Mouse (Mus musculus) thymus, adult 2 months (tissue): ENCODE data around the gene Baiap2.

Source experiments
- CTCF ChIP-seq: fragments of 200-500 bp; IDR thresholded peaks from 2 replicates; pipeline ENCODE4 v1.5.1; 2012; ENCODE audit warnings: mild to moderate bottlenecking, control low read depth, low read length, moderate library complexity, borderline replicate concordance; ENCODE audit not compliant: control insufficient read depth, poor library complexity, insufficient read depth; ENCODE audit errors: extremely low read depth
- POLR2A ChIP-seq: fragments of 200-500 bp; IDR thresholded peaks from 2 replicates; pipeline ENCODE4 v1.6.1; 2012; ENCODE audit warnings: mild to moderate bottlenecking, low read length, control low read depth, moderate library complexity; ENCODE audit not compliant: control insufficient read depth, poor library complexity, insufficient read depth; ENCODE audit errors: extremely low read depth

DNA sequence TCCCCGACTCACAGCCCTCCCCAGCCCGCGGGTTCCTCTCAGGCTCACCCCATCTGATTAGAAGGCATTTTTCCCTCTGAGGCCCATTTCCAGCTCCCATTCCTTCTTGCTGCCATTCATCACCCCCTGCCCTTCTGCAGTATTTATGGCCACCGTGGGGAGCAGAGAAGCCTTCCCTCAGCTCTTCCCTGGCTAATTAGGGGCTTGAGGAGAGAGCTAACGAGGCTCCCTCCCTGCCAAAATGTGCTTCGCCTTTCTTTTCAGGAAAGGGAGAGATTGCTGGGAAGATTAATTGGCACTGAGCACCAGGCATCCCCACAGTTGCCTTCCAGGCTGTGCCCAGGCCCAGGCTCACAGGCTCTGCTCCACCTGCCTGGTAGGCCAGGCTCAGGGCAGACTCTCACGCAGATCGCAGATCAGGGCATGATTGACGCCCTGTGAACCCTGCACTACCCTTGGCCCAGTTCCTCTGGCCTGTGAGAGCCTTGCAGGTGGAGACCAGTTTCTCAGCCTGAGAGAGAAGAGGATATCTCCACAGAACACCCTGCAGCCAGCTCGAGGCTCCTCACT, 48.8 kb upstream of the Baiap2 start:
- TF ChIP-seq CTCF (no peak), POLR2A (no peak)
